19 mouse cellular contexts compared by ENCODE assay signal in genomic region chr3:145210166-145210565, GRCm38 (mm10).
DNase-seq lines count a peak whose midpoint lies in the region; ATAC-seq lines count a peak whose summit lies in the region.
"Had no signal": no experiment of that assay in that cellular context is flagged by ENCODE, and none has a peak within 500 bp of the region (broad histone marks: within the 10 kb centered on the region; RNA-seq: fewer than 3 reads in every experiment).

No protein-coding gene starts in this region.

- 92% methylated on average over 5 of the region's 5 CpGs for WGBS in midbrain, embryonic 13.5 days

- H3K9ac ChIP-seq in midbrain, embryonic 13.5 days (replicated peaks), result no peak overlapping the region
- H3K9ac ChIP-seq: embryonic facial prominence, embryonic 12.5 days; forebrain, embryonic 13.5 days; forebrain, embryonic 15.5 days; forebrain, postnatal 0 days had no signal

- peak; percentile 28 for DNase-seq in heart, adult 11 months
- no peak for DNase-seq in heart, postnatal 14 days
- peak; percentile 50 for DNase-seq in 416B (ENCODE audit: low read depth)
- no peak for DNase-seq in layer of hippocampus, adult 8-10 months (ENCODE audit: low spot score in 2 of 2)
- DNase-seq: adrenal gland, adult 2 months; adrenal gland, postnatal 10 days; adrenal gland, postnatal 25 days; cerebellum, adult 11 months; cerebellum, adult 18-20 months; cerebellum, postnatal 14 days; cerebellum, postnatal 36 days; forebrain, postnatal 0 days had no signal

- H3K36me3 ChIP-seq in midbrain, embryonic 13.5 days, result no peaks in the 10 kb centered on the region
- H3K36me3 ChIP-seq: embryonic facial prominence, embryonic 10.5 days; embryonic facial prominence, embryonic 12.5 days; forebrain, embryonic 15.5 days had no signal

- no peak overlapping the region for H3K4me3 ChIP-seq in midbrain, embryonic 13.5 days (replicated peaks)
- H3K4me3 ChIP-seq: embryonic facial prominence, embryonic 10.5 days; embryonic facial prominence, embryonic 12.5 days; forebrain, embryonic 13.5 days; forebrain, embryonic 15.5 days had no signal

- H3K4me1 ChIP-seq in midbrain, embryonic 13.5 days (replicated peaks), result no peaks in the 10 kb centered on the region
- H3K4me1 ChIP-seq: embryonic facial prominence, embryonic 10.5 days; embryonic facial prominence, embryonic 12.5 days; forebrain, embryonic 13.5 days; forebrain, embryonic 15.5 days had no signal

- H3K27me3 ChIP-seq in midbrain, embryonic 13.5 days, result no peaks in the 10 kb centered on the region
- H3K27me3 ChIP-seq: embryonic facial prominence, embryonic 12.5 days; forebrain, embryonic 13.5 days; forebrain, embryonic 15.5 days had no signal

- H3K27ac ChIP-seq in midbrain, embryonic 13.5 days, result no peak overlapping the region
- H3K27ac ChIP-seq: embryonic facial prominence, embryonic 10.5 days; embryonic facial prominence, embryonic 12.5 days; forebrain, embryonic 13.5 days; forebrain, embryonic 15.5 days had no signal

- intact Hi-C loops in heart, postnatal 14 days (cut with DNase I), result no loop called here

- no peaks in the 10 kb centered on the region for H3K9me3 ChIP-seq in midbrain, embryonic 13.5 days
- H3K9me3 ChIP-seq: embryonic facial prominence, embryonic 10.5 days; embryonic facial prominence, embryonic 12.5 days; forebrain, embryonic 13.5 days; forebrain, embryonic 15.5 days had no signal

- ATAC-seq in granulocyte monocyte progenitor cell, adult 5-6 weeks (replicated peaks; ENCODE audit: poor library complexity, severe bottlenecking), result peak; percentile 76
- ATAC-seq in megakaryocyte progenitor cell, adult 5-6 weeks (replicated peaks; ENCODE audit: poor library complexity), result peak; percentile 81
- no peak for ATAC-seq in midbrain, embryonic 13.5 days
- ATAC-seq: forebrain, embryonic 13.5 days; forebrain, embryonic 15.5 days; forebrain, postnatal 0 days had no signal

- no peak overlapping the region for H3K4me2 ChIP-seq in midbrain, embryonic 13.5 days (replicated peaks)
- H3K4me2 ChIP-seq: embryonic facial prominence, embryonic 12.5 days; forebrain, embryonic 13.5 days; forebrain, embryonic 15.5 days had no signal

Comparison
In these comparisons a context has a peak if more than half of its experiments do, and no peak if none do; other contexts are left out.
1. DNase-seq: peak in heart, adult 11 months (single experiment) and 416B (single experiment); none in heart, postnatal 14 days (0 of 2) and layer of hippocampus, adult 8-10 months (0 of 2).